Mouse (Mus musculus) E14TG2a.4 (cell line): ENCODE results near the gene Gm47995.
"Not testable (repeated sequence)": the region's sequence is repeated elsewhere in the genome, so short reads cannot be mapped to it uniquely, and the experiment has no call there.

Experiments used
- CTCF ChIP-seq: conservative IDR thresholded peaks from 2 replicates; pipeline ENCODE4 v1.5.1; 2014; ENCODE audit warnings: low read length
- NANOG ChIP-seq: IDR thresholded peaks from 2 replicates; pipeline ENCODE4 v1.6.1; 2014; ENCODE audit warnings: borderline replicate concordance, low read length, mixed read lengths
- POU5F1 ChIP-seq: IDR thresholded peaks from 2 replicates; pipeline ENCODE4 v1.6.1; 2014; ENCODE audit warnings: low read length, borderline replicate concordance

- not testable (repeated sequence) for TF ChIP-seq CTCF, NANOG, POU5F1
These were observed 2.3 kb upstream of the Gm47995 start for GRCm38 (mm10) chr1:151195986-151196385.
